Mouse (Mus musculus) limb, embryonic 13.5 days (tissue): ENCODE measurements around the gene Marveld1. TPM values are rescaled to one million over a fixed set of nuclear protein-coding genes. Genes with fewer than 3 reads are reported as not detected.

Experiments used
- ATAC-seq: fragments of 200-750 bp; cut with Nextera tagmentation; 2 replicates; pipeline ENCODE4 v1.8.0; 2017; ENCODE audit warnings: low read depth, moderate number of reproducible peaks, moderate TSS enrichment; ENCODE audit not compliant: low FRiP score
- H3K27ac ChIP-seq: fragments of 300-500 bp; sonication (generic); 2 replicates; pipeline ENCODE4 v1.5.1; 2015; ENCODE audit warnings: inconsistent platforms, mild to moderate bottlenecking, moderate library complexity
- H3K27me3 ChIP-seq: fragments of 300-500 bp; sonication (generic); 2 replicates; pipeline ENCODE4 v1.6.1; 2015; ENCODE audit warnings: mild to moderate bottlenecking, inconsistent platforms
- H3K36me3 ChIP-seq: fragments of 300-500 bp; sonication (generic); 2 replicates; pipeline ENCODE4 v1.6.1; 2015; ENCODE audit warnings: inconsistent platforms, mild to moderate bottlenecking, moderate library complexity
- H3K4me1 ChIP-seq: fragments of 300-500 bp; sonication (generic); 2 replicates; pipeline ENCODE4 v1.6.1; 2015; ENCODE audit warnings: inconsistent platforms
- H3K4me2 ChIP-seq: fragments of 300-500 bp; sonication (generic); replicated peaks from 2 replicates; pipeline ENCODE4 v1.6.1; 2015; ENCODE audit warnings: inconsistent platforms, mild to moderate bottlenecking, moderate library complexity
- H3K4me3 ChIP-seq: fragments of 300-500 bp; sonication (generic); 2 replicates; pipeline ENCODE4 v1.5.1; 2015; ENCODE audit warnings: moderate library complexity, mild to moderate bottlenecking, inconsistent platforms
- H3K9ac ChIP-seq: fragments of 300-500 bp; sonication (generic); 2 replicates; pipeline ENCODE4 v1.6.1; 2015; ENCODE audit warnings: mild to moderate bottlenecking, inconsistent platforms
- H3K9me3 ChIP-seq: fragments of 300-500 bp; sonication (generic); 2 replicates; pipeline ENCODE4 v1.6.1; 2016; ENCODE audit warnings: inconsistent platforms
- WGBS: fragments of 180-500 bp; shearing (Covaris S2); methylation state at CpG from one replicate; pipeline ENCODE4 v1.1.7; 2015; 5-methylcytosine and 5-hydroxymethylcytosine counted together
- polyA plus RNA-seq: library from polyadenylated mRNA; unstranded; fragments of >200 nt; fragmentation: Nextera tagmentation; extraction: Ambion mirVana; gene quantifications from 2 replicates; pipeline ENCODE4 v1.2.1, GENCODE M21; 2015

The Marveld1 gene
- polyA plus RNA-seq, 1 experiment from 2014 or later, result 11.5 TPM

- ATAC-seq, result no peak
- Histone ChIP-seq H3K9ac (no peak overlapping the region), H3K4me3 (no peak overlapping the region), H3K27ac (no peak overlapping the region), H3K9me3 (no peaks in the 10 kb centered on the region), H3K4me1 (peaks cover 13% of the 10 kb centered on the region; the same call in 1 of the 2 replicates), H3K4me2 (no peak overlapping the region), H3K36me3 (no peaks in the 10 kb centered on the region), H3K27me3 (peaks cover 21% of the 10 kb centered on the region)
- 47% methylated on average over 7 of the region's 7 CpGs for WGBS
These were observed 17.0 kb downstream of the Marveld1 start for GRCm38 (mm10) chr19:42164188-42164587.

DNA sequence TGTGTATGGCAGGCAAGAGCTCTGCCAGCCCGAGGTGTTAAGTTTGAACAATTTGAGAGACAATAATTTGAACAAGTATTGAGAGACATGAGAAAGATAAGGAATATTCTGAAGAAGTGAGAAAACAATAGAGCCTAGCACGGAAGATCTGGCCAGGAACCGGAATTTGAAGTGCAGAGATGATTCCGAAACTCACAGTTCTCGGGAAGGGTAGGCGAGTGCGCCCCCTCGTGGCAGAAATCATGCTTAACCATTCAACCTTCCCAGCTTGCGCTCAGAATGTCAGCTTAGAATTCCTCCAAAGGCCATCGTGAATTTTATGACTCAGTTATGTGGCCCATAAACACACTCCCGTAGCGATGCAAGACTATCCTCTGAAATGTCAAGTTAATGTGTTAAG lies 18.9 kb downstream of the Marveld1 start:
- 0 out of 2 replicates have a peak overlapping the region, but pooled peaks have one; percentile 22 for H3K4me3 ChIP-seq
- H3K27me3 ChIP-seq, result peaks cover 28% of the 10 kb centered on the region
- H3K27ac ChIP-seq, result no peak overlapping the region
- peak overlapping the region; percentile 54 for H3K4me2 ChIP-seq
- WGBS, result 3% methylated on average over 12 of the region's 12 CpGs
- H3K9ac ChIP-seq, result no peak overlapping the region
- no peaks in the 10 kb centered on the region for H3K9me3 ChIP-seq
- H3K4me1 ChIP-seq, result peaks cover 16% of the 10 kb centered on the region
- no peaks in the 10 kb centered on the region for H3K36me3 ChIP-seq
- no peak for ATAC-seq

DNA sequence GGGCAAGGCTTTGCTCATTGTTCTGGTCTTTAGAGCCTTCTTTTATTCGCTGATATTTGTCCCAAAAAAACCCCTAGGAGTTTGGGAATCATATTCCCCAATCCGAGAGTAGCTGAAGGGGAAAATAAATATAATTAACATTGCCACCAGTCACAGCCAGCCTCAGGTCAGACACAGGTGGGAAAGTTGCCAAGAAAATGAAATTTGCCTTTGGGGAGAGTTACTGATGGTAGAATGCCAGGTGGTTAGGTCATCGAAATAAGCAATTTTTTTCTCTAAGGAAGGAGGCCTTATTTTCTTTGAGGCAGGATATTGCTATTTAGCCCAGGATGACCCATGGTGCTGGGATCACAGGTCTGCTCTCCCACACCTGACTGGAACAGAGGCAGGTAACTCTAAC lies 19.6 kb downstream of the Marveld1 start:
- Histone ChIP-seq H3K9me3 (no peaks in the 10 kb centered on the region), H3K27me3 (peaks cover 28% of the 10 kb centered on the region), H3K9ac (no peak overlapping the region), H3K4me1 (peaks cover 23% of the 10 kb centered on the region), H3K4me3 (no peak overlapping the region), H3K4me2 (no peak overlapping the region), H3K36me3 (no peaks in the 10 kb centered on the region), H3K27ac (no peak overlapping the region)
- WGBS, result 39% methylated on average over 3 of the region's 3 CpGs
- no peak for ATAC-seq

DNA sequence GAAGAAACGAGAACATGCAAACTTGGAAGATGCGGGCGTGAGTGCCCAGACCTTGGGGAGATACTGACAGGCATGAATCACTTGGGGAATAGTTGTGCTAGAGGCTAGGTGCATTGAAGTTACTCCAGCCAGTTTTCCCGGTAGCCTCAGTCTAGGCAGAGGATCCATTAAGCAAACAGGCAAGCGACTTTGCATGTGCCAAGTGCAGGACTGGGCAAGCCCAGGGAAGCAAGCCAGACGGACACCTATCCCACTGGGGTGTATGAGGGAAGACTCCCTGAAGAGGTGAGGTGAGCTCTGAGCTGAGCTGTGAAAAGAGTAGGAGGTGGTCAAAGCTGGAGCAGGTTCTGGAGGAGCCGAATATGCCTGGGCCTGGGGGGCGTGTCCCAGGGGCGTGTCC lies 20.3 kb downstream of the Marveld1 start:
- H3K4me2 ChIP-seq, result no peak overlapping the region
- H3K27me3 ChIP-seq, result peaks cover 28% of the 10 kb centered on the region
- H3K4me1 ChIP-seq, result peaks cover 24% of the 10 kb centered on the region
- H3K4me3 ChIP-seq, result no peak overlapping the region
- ATAC-seq, result no peak
- H3K36me3 ChIP-seq, result no peaks in the 10 kb centered on the region
- H3K9ac ChIP-seq, result peak overlapping the region; percentile 25; the same call in 1 of the 2 replicates
- no peaks in the 10 kb centered on the region for H3K9me3 ChIP-seq
- no peak overlapping the region for H3K27ac ChIP-seq
- WGBS, result 55% methylated on average over 9 of the region's 9 CpGs

DNA sequence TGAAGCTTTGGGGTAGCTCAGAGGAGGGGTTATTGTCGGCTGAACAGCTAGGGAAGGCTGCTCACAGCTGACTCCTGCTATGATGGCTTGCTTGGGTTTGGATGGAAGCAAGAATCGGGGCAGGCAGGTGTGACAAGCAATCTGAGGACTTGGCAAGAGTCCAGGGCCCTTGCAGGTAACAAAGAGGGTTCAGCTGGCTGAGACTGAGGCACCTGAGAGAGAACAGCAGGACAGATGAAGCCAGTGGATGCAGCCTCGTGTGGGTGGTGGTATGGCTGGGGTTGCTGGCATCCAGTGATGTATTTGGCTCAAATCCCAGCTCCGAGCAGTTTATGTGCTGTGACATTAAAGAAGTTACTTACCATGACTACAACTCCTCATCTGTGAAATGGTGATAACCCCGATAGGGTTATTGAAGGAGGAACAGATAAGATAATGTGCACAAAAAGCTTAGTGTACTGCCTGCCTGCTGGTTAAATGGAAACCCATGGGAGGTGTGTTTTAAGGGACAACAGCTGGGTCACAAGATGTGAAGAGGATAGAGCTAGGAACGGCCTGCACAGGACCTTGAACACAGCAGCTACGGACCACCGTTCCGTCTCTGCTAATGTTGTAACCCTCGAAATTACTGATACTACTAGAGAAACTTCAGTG lies 22.2 kb downstream of the Marveld1 start:
- 79% methylated on average over 10 of the region's 10 CpGs for WGBS
- Histone ChIP-seq H3K9ac (no peak overlapping the region), H3K4me2 (no peak overlapping the region), H3K36me3 (no peaks in the 10 kb centered on the region), H3K9me3 (no peaks in the 10 kb centered on the region), H3K27me3 (peaks cover 28% of the 10 kb centered on the region), H3K4me3 (no peak overlapping the region), H3K27ac (no peak overlapping the region), H3K4me1 (peaks cover 24% of the 10 kb centered on the region)
- no peak for ATAC-seq

GRCm38 (mm10) chr19:42170025-42170969 lies 23.1 kb downstream of the Marveld1 start:
- peaks cover 25% of the 10 kb centered on the region for H3K27me3 ChIP-seq
- peak overlapping the region; percentile 94 for H3K4me2 ChIP-seq
- peaks cover 24% of the 10 kb centered on the region for H3K4me1 ChIP-seq
- 1% methylated on average over 55 of the region's 56 CpGs for WGBS
- ATAC-seq, result peak; percentile 92
- no peaks in the 10 kb centered on the region for H3K9me3 ChIP-seq
- peak overlapping the region; percentile 93 for H3K4me3 ChIP-seq
- no peak overlapping the region; the same call in 1 of the 2 replicates for H3K27ac ChIP-seq
- no peaks in the 10 kb centered on the region for H3K36me3 ChIP-seq
- peak overlapping the region; percentile 87 for H3K9ac ChIP-seq

DNA sequence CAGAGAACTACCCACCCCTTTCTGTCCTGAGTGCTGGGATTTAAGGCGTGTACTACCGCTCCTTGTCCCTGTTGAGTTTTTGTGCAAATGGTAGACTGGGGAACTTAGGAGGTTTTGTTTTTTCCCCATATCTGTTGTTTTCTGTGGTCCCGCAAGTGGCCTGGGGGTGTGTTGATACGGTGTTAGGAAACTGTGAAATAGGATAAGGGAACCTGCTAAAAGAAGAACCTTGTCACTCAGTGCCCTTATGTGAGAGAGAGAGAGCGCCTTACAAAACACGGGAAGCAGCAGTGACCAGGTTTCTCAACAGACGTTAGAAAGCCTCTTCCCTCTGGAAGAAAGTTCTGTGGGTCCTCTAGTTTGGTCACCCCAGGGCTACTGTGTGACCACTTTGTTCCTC lies 29.6 kb downstream of the Marveld1 start:
- Histone ChIP-seq H3K4me3 (no peak overlapping the region), H3K4me2 (no peak overlapping the region), H3K4me1 (peaks cover under 1% of the 10 kb centered on the region; the same call in 1 of the 2 replicates), H3K36me3 (peaks cover 40% of the 10 kb centered on the region), H3K27me3 (no peaks in the 10 kb centered on the region), H3K9me3 (no peaks in the 10 kb centered on the region), H3K9ac (no peak overlapping the region), H3K27ac (no peak overlapping the region)
- 87% methylated on average over 7 of the region's 7 CpGs for WGBS
- no peak for ATAC-seq

- no peaks in the 10 kb centered on the region for H3K27me3 ChIP-seq
- no peak overlapping the region for H3K27ac ChIP-seq
- no peak overlapping the region for H3K9ac ChIP-seq
- H3K9me3 ChIP-seq, result no peaks in the 10 kb centered on the region
- no peak for ATAC-seq
- no peak overlapping the region for H3K4me2 ChIP-seq
- no peak overlapping the region for H3K4me3 ChIP-seq
- WGBS, result 88% methylated on average over 2 of the region's 2 CpGs
- peaks cover 45% of the 10 kb centered on the region for H3K36me3 ChIP-seq
- H3K4me1 ChIP-seq, result no peaks in the 10 kb centered on the region
These were observed 30.3 kb downstream of the Marveld1 start for GRCm38 (mm10) chr19:42177461-42177860.

GRCm38 (mm10) chr19:42179356-42179755 lies 32.2 kb downstream of the Marveld1 start:
- Histone ChIP-seq H3K4me2 (no peak overlapping the region), H3K9me3 (no peaks in the 10 kb centered on the region), H3K27ac (no peak overlapping the region), H3K27me3 (no peaks in the 10 kb centered on the region), H3K9ac (no peak overlapping the region), H3K36me3 (peaks cover 64% of the 10 kb centered on the region), H3K4me1 (no peaks in the 10 kb centered on the region), H3K4me3 (no peak overlapping the region)
- ATAC-seq, result no peak
- WGBS, result 89% methylated on average over 14 of the region's 14 CpGs

- WGBS, result 59% methylated on average over 6 of the region's 6 CpGs
- ATAC-seq, result no peak
- H3K4me1 ChIP-seq, result no peaks in the 10 kb centered on the region
- H3K4me3 ChIP-seq, result no peak overlapping the region
- peaks cover 81% of the 10 kb centered on the region for H3K36me3 ChIP-seq
- no peak overlapping the region for H3K4me2 ChIP-seq
- no peaks in the 10 kb centered on the region for H3K9me3 ChIP-seq
- no peak overlapping the region for H3K9ac ChIP-seq
- H3K27me3 ChIP-seq, result no peaks in the 10 kb centered on the region
- H3K27ac ChIP-seq, result no peak overlapping the region
These were observed 35.5 kb downstream of the Marveld1 start for GRCm38 (mm10) chr19:42182673-42183072.

GRCm38 (mm10) chr19:42189735-42190134 lies 42.5 kb downstream of the Marveld1 start:
- Histone ChIP-seq H3K4me2 (no peak overlapping the region), H3K27ac (no peak overlapping the region), H3K9ac (no peak overlapping the region), H3K4me1 (peaks cover 12% of the 10 kb centered on the region), H3K27me3 (no peaks in the 10 kb centered on the region), H3K36me3 (peaks cover 61% of the 10 kb centered on the region), H3K9me3 (no peaks in the 10 kb centered on the region), H3K4me3 (no peak overlapping the region)
- WGBS, result 73% methylated on average over 4 of the region's 4 CpGs
- no peak for ATAC-seq

GRCm38 (mm10) chr19:42190494-42190893 lies 43.3 kb downstream of the Marveld1 start:
- ATAC-seq, result peak; percentile 42; the same call in 1 of the 2 replicates

More at GRCm38 (mm10) chr19:42190494-42190893, 43.3 kb downstream of the Marveld1 start:
- H3K4me2 ChIP-seq, result no peak overlapping the region
- H3K9me3 ChIP-seq, result no peaks in the 10 kb centered on the region
- H3K36me3 ChIP-seq, result peaks cover 54% of the 10 kb centered on the region
- 0 out of 2 replicates have a peak overlapping the region, but pooled peaks have one; percentile 17 for H3K27ac ChIP-seq
- H3K27me3 ChIP-seq, result no peaks in the 10 kb centered on the region
- H3K9ac ChIP-seq, result no peak overlapping the region
- WGBS, result 27% methylated on average over 5 of the region's 5 CpGs
- peaks cover 12% of the 10 kb centered on the region for H3K4me1 ChIP-seq
- no peak overlapping the region for H3K4me3 ChIP-seq
